In the genomic region with DNA sequence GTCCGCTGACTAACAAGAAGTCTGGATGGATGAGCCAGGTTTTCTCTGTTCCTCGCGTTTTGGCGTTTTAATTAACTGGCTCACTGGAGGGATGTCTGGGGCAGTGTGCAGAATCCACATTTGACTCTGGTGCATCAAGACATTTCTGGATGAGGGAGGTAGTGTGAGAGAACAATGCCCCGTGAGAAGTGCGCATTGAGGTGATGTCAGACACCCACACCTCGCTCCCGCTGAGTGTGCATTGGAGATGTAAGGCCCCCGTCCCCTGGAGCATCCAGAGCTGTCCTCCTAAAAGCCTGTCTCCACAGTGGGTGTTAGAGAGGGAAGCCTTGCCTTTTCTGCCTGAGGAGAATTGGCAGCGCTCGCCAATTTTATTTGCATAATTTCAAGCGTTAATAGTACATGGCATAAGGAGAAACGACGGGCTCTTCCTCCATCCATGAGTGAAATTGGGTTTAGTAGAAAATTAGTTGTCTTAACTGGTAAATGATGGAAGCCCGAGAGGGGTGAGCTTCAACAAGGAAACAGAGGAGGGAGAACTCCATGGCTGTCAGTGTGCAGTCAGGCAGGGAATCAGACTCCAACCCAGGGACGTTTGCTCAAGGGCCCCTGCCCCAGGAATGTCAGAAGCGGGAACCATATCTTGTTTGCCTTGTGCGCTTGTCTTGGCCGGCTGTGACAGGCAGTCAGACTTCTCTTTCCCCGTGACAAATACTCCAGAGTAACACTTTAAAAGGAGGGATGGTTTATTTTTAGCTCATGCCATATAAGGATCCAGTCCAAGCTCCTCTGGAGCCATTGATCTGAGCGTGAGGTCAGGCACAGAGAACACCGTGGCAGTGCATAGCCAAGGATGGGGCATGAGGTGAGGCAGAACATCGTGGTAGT, we compare ENCODE assay signal across 9 mouse cellular contexts. TPM values are rescaled to one million over a fixed set of nuclear protein-coding genes. Genes with fewer than 3 reads are reported as not detected.
A peak's percentile ranks its signal among the peaks of the same experiment; 100 is the strongest.
DNase-seq lines count a peak whose midpoint lies in the region; ATAC-seq and TF ChIP-seq lines count a peak whose summit lies in the region.
"Had no signal": no experiment of that assay in that cellular context is flagged by ENCODE, and none has a peak within 500 bp of the region (broad histone marks: within the 10 kb centered on the region; RNA-seq: fewer than 3 reads in every experiment).

No protein-coding gene starts in this region.

- no peak overlapping the region for H3K4me3 ChIP-seq in midbrain, embryonic 14.5 days (replicated peaks; ENCODE audit: low read depth, low read length)
- H3K4me3 ChIP-seq in midbrain, embryonic 10.5 days, result no peak overlapping the region
- H3K4me3 ChIP-seq in heart, embryonic 16.5 days (ENCODE audit: low read length), result no peak overlapping the region
- no peak overlapping the region for H3K4me3 ChIP-seq in stomach, postnatal 0 days (ENCODE audit: low read depth, low read length)

- peak; percentile 64 for DNase-seq in midbrain, embryonic 14.5 days
- no peak for DNase-seq in midbrain, embryonic 10.5 days (ENCODE audit: low spot score)
- peak; percentile 36 to 47 for DNase-seq in layer of hippocampus, postnatal 36 days
- no peak for DNase-seq in stomach, postnatal 0 days (ENCODE audit: low spot score)
- no peak for DNase-seq in kidney, postnatal 25 days
- DNase-seq: lung, adult 2 months had no signal

- no peak overlapping the region for H3K4me2 ChIP-seq in midbrain, embryonic 14.5 days (ENCODE audit: low read length)
- H3K4me2 ChIP-seq in heart, embryonic 16.5 days (ENCODE audit: low read depth, low read length), result no peak overlapping the region
- H3K4me2 ChIP-seq in stomach, postnatal 0 days (replicated peaks; ENCODE audit: low read depth), result no peak overlapping the region

- no peak overlapping the region for H3K9ac ChIP-seq in midbrain, embryonic 14.5 days (replicated peaks; ENCODE audit: low read length)
- no peak overlapping the region for H3K9ac ChIP-seq in heart, embryonic 16.5 days (ENCODE audit: low read length)
- H3K9ac ChIP-seq in stomach, postnatal 0 days (ENCODE audit: low read length), result no peak overlapping the region

- no peak for TF ChIP-seq CTCF in stomach, postnatal 0 days (IDR thresholded peaks at IDR 0.05; ENCODE audit: low read depth)

- no peaks in the 10 kb centered on the region for H3K9me3 ChIP-seq in midbrain, embryonic 14.5 days (ENCODE audit: control insufficient read depth, low read length)
- H3K9me3 ChIP-seq in midbrain, embryonic 10.5 days (replicated peaks), result peaks cover 4% of the 10 kb centered on the region; the same call in 1 of the 2 replicates
- peaks cover 8% of the 10 kb centered on the region; the same call in 1 of the 2 replicates for H3K9me3 ChIP-seq in heart, embryonic 16.5 days (replicated peaks; ENCODE audit: control insufficient read depth, low read length)
- H3K9me3 ChIP-seq in stomach, postnatal 0 days (ENCODE audit: control insufficient read depth, low read length), result no peaks in the 10 kb centered on the region

- H3K27me3 ChIP-seq in midbrain, embryonic 14.5 days (ENCODE audit: control insufficient read depth, insufficient read depth, low read length), result no peaks in the 10 kb centered on the region
- H3K27me3 ChIP-seq in midbrain, embryonic 10.5 days (ENCODE audit: low read depth, poor library complexity, severe bottlenecking), result no peaks in the 10 kb centered on the region
- no peaks in the 10 kb centered on the region for H3K27me3 ChIP-seq in heart, embryonic 16.5 days (ENCODE audit: control insufficient read depth, insufficient read depth, low read length)
- no peaks in the 10 kb centered on the region for H3K27me3 ChIP-seq in stomach, postnatal 0 days (ENCODE audit: control insufficient read depth, insufficient read depth, low read length)

- H3K27ac ChIP-seq in midbrain, embryonic 14.5 days (replicated peaks; ENCODE audit: low read depth, low read length), result peak overlapping the region; percentile 79
- no peak overlapping the region for H3K27ac ChIP-seq in midbrain, embryonic 10.5 days (replicated peaks)
- H3K27ac ChIP-seq in heart, embryonic 16.5 days (ENCODE audit: low read length), result peak overlapping the region; percentile 82
- peak overlapping the region; percentile 58 for H3K27ac ChIP-seq in stomach, postnatal 0 days (replicated peaks)

- no peak for ATAC-seq in midbrain, embryonic 14.5 days (ENCODE audit: low FRiP score, low TSS enrichment)
- ATAC-seq in heart, embryonic 16.5 days (replicated peaks; ENCODE audit: extremely low read depth, insufficient read depth, low FRiP score), result peak; percentile 89
- no peak for ATAC-seq in stomach, postnatal 0 days (ENCODE audit: low FRiP score, low TSS enrichment)
- ATAC-seq in cerebellum, adult (ENCODE audit: insufficient number of reproducible peaks, low FRiP score, low TSS enrichment), result no peak
- ATAC-seq: inflammation-experienced regulatory T-cells, adult 6 months had no signal

- no peaks in the 10 kb centered on the region for H3K4me1 ChIP-seq in midbrain, embryonic 14.5 days (ENCODE audit: control insufficient read depth, insufficient read depth, low read length)
- H3K4me1 ChIP-seq in midbrain, embryonic 10.5 days, result peaks cover 15% of the 10 kb centered on the region
- peaks cover 13% of the 10 kb centered on the region for H3K4me1 ChIP-seq in heart, embryonic 16.5 days (ENCODE audit: control insufficient read depth, insufficient read depth, low read length)
- H3K4me1 ChIP-seq in stomach, postnatal 0 days (replicated peaks; ENCODE audit: control insufficient read depth, insufficient read depth), result no peaks in the 10 kb centered on the region

- H3K36me3 ChIP-seq in midbrain, embryonic 14.5 days (ENCODE audit: control insufficient read depth, insufficient read depth, low read length), result peaks cover 72% of the 10 kb centered on the region
- peaks cover 88% of the 10 kb centered on the region for H3K36me3 ChIP-seq in midbrain, embryonic 10.5 days
- H3K36me3 ChIP-seq in heart, embryonic 16.5 days (ENCODE audit: control insufficient read depth, insufficient read depth), result no peaks in the 10 kb centered on the region
- no peaks in the 10 kb centered on the region for H3K36me3 ChIP-seq in stomach, postnatal 0 days (ENCODE audit: control insufficient read depth, insufficient read depth, low read length)

- WGBS in midbrain, embryonic 14.5 days, result 73% methylated on average over 23 of the region's 23 CpGs
- WGBS in midbrain, embryonic 10.5 days, result 88% methylated on average over 23 of the region's 23 CpGs
- WGBS in heart, embryonic 16.5 days, result 57% methylated on average over 23 of the region's 23 CpGs
- WGBS in stomach, postnatal 0 days, result 59% methylated on average over 23 of the region's 23 CpGs

- TF ChIP-seq EP300 in stomach, postnatal 0 days (optimal IDR thresholded peaks at IDR 0.05), result no peak

RNA-seq across cellular contexts. Expression of a gene that starts 35.8 kb away (rescaled TPM):
- 24.2 and 31.4 TPM in 2 replicates for polyA plus RNA-seq in midbrain, embryonic 14.5 days (2014; fragmentation: Nextera tagmentation; extraction: Ambion mirVana)
- polyA plus RNA-seq in midbrain, embryonic 10.5 days (2016; fragmentation: Nextera tagmentation; extraction: Ambion mirVana), result 5.5 and 9.5 TPM in 2 replicates
- polyA plus RNA-seq in heart, embryonic 16.5 days (2015; fragmentation: Nextera tagmentation; extraction: Ambion mirVana), result 0.34 and 0.86 TPM in 2 replicates
- total RNA-seq in layer of hippocampus, postnatal 36 days (2021), result 10 to 100 TPM; 44.9 to 51.7 TPM
- polyA plus RNA-seq in stomach, postnatal 0 days (2015; fragmentation: Nextera tagmentation; extraction: Ambion mirVana), result 0.30 and 0.57 TPM in 2 replicates
- polyA plus RNA-seq: inflammation-experienced regulatory T-cells, adult 6 months had no signal

Comparison
In these comparisons a context has a peak if more than half of its experiments do, and no peak if none do; other contexts are left out.
1. DNase-seq: peak in midbrain, embryonic 14.5 days (single experiment) and layer of hippocampus, postnatal 36 days (2 of 2); none in midbrain, embryonic 10.5 days (single experiment), stomach, postnatal 0 days (single experiment) and kidney, postnatal 25 days (0 of 2).